Mouse (Mus musculus) heart, postnatal 0 days (tissue): ENCODE measurements around the gene Abat. TPM values are rescaled to one million over a fixed set of nuclear protein-coding genes. Genes with fewer than 3 reads are reported as not detected.
"Not testable (repeated sequence)": the region's sequence is repeated elsewhere in the genome, so short reads cannot be mapped to it uniquely, and the experiment has no call there.

Experiments
- ATAC-seq: fragments of 200-750 bp; cut with Nextera tagmentation; 2 replicates; pipeline ENCODE4 v1.8.0; 2017; ENCODE audit warnings: low read depth, moderate number of reproducible peaks, moderate library complexity; ENCODE audit not compliant: insufficient read depth
- DNase-seq: peaks from one replicate; pipeline ENCODE4 v3.0.0-alpha.2; 2016; ENCODE audit warnings: low spot score
- H3K27ac ChIP-seq: fragments of 300-500 bp; sonication (generic); 2 replicates; pipeline ENCODE4 v1.5.1; 2014; ENCODE audit warnings: low read depth, mild to moderate bottlenecking
- H3K27me3 ChIP-seq: fragments of 300-500 bp; sonication (generic); 2 replicates; pipeline ENCODE4 v1.6.1; 2014; ENCODE audit warnings: low read length, mixed read lengths; ENCODE audit not compliant: control insufficient read depth, insufficient read depth
- H3K36me3 ChIP-seq: fragments of 300-500 bp; sonication (generic); replicated peaks from 2 replicates; pipeline ENCODE4 v1.6.1; 2014; ENCODE audit warnings: low read length, mixed read lengths; ENCODE audit not compliant: control insufficient read depth, insufficient read depth
- H3K4me1 ChIP-seq: fragments of 300-500 bp; sonication (generic); 2 replicates; pipeline ENCODE4 v1.6.1; 2014; ENCODE audit warnings: antibody characterized with exemption; ENCODE audit not compliant: control insufficient read depth, insufficient read depth
- H3K4me2 ChIP-seq: fragments of 300-500 bp; sonication (generic); 2 replicates; pipeline ENCODE4 v1.6.1; 2014; ENCODE audit warnings: low read depth, mild to moderate bottlenecking, low read length, moderate library complexity
- H3K4me3 ChIP-seq: fragments of 300-500 bp; sonication (generic); 2 replicates; pipeline ENCODE4 v1.5.1; 2014; ENCODE audit warnings: low read depth, low read length
- H3K9ac ChIP-seq: fragments of 300-500 bp; sonication (generic); replicated peaks from 2 replicates; pipeline ENCODE4 v1.6.1; 2014; ENCODE audit warnings: low read depth, low read length, mixed read lengths
- H3K9me3 ChIP-seq: fragments of 300-500 bp; sonication (generic); replicated peaks from 2 replicates; pipeline ENCODE4 v1.6.1; 2016; ENCODE audit warnings: low read length; ENCODE audit not compliant: control insufficient read depth
- CTCF ChIP-seq: IDR thresholded peaks from 2 replicates; pipeline ENCODE4 v1.5.1; 2016; ENCODE audit warnings: antibody characterized with exemption, control low read depth, low read depth
- EP300 ChIP-seq: IDR thresholded peaks from 2 replicates; pipeline ENCODE4 v1.6.1; 2016; ENCODE audit warnings: antibody characterized with exemption, low read depth
- WGBS: fragments of 180-500 bp; shearing (Covaris S2); extraction: QIAGEN DNeasy Blood & Tissue Kit; methylation state at CpG from one replicate; pipeline ENCODE4 v1.1.7; 2014; 5-methylcytosine and 5-hydroxymethylcytosine counted together
- polyA plus RNA-seq: library from polyadenylated mRNA; unstranded; fragments of >200 nt; fragmentation: Nextera tagmentation; extraction: Ambion mirVana; gene quantifications from 2 replicates; pipeline ENCODE4 v1.2.1, GENCODE M21; 2015
- total RNA-seq: library from RNA; depleted of rRNA; stranded (reverse); fragments of >200 nt; gene quantifications from 2 replicates; pipeline ENCODE4 v1.2.3, GENCODE M21; 2014; ENCODE audit warnings: low replicate concordance

Abat gene
- total and polyA plus RNA-seq, 2 experiments from 2014 or later, result 9.9 to 15.8 TPM

DNA sequence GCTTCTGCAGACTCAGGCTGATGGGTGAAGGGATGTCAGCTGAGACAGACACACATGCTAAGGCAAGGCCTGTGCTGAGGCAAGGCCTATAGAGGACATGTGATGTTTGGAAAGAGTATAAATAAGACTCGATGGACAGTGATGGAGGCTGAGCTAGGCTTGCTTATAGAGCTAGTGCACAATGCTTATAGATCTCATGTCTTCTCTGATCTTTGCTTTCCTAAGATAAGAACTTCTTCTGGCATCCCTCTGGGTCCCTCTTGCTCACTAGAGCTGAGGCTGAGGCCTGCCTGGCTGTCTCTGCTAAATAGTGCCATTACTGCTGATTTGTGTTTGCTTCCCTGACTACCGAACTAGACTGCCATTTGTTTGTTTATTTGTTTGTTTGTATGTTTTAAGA, 34.6 kb downstream of the Abat start:
- Histone ChIP-seq H3K27ac (no peak overlapping the region), H3K4me3 (no peak overlapping the region), H3K4me1 (no peaks in the 10 kb centered on the region), H3K27me3 (no peaks in the 10 kb centered on the region), H3K36me3 (no peaks in the 10 kb centered on the region), H3K9ac (no peak overlapping the region), H3K4me2 (no peak overlapping the region), H3K9me3 (no peaks in the 10 kb centered on the region)
- ATAC-seq (no peak), DNase-seq (no peak)
- TF ChIP-seq CTCF (no peak), EP300 (no peak)
- 87% methylated on average over 2 of the region's 2 CpGs for WGBS

DNA sequence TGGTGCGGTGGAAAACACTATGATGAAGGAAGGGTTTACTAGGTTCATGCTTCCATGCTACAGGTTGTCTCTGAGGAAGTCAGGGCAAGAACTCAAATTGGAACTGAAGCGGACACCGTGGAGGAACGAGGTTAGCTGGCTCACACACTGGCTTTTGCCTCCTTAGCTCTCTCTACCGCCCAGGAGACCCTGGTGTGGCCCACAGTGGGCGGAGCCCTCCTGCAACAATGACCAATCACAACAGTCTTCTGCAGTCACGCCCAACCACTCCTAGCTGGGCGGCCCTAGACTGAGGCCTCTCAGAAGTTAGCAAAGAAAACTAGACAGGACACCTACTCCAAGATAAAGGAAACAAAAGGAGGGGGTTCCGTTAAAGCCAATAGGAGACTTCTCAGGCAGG, 36.3 kb downstream of the Abat start:
- ATAC-seq (no peak), DNase-seq (no peak)
- no peaks in the 10 kb centered on the region for H3K27me3 ChIP-seq
- H3K9me3 ChIP-seq, result no peaks in the 10 kb centered on the region
- 59% methylated on average over 9 of the region's 9 CpGs for WGBS
- H3K4me3 ChIP-seq, result no peak overlapping the region
- no peak overlapping the region for H3K9ac ChIP-seq
- H3K36me3 ChIP-seq, result no peaks in the 10 kb centered on the region
- H3K27ac ChIP-seq, result no peak overlapping the region
- TF ChIP-seq EP300 (no peak), CTCF (no peak)
- H3K4me2 ChIP-seq, result no peak overlapping the region
- H3K4me1 ChIP-seq, result no peaks in the 10 kb centered on the region

DNA sequence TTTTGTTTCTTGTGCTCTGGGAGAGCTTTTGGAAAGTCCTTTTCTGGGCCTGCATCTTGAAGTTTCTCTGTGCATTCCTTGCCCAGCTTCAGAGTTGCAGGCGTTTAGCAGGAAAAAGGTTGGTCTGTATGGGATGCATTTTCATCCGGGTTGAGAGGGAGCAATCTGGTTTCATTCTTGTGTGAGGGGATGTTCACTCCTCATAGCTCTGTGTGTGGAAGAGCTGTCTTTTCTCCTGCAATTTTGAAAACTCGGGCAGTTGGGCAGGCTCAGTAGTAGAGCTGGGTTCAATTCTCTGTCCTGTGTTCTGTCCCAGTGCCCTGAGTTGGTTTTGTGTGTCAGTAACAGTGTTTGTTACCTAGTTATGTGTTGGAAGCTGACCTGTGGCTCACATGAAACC, 41.1 kb downstream of the Abat start:
- Histone ChIP-seq H3K9ac (no peak overlapping the region), H3K4me1 (no peaks in the 10 kb centered on the region), H3K4me2 (no peak overlapping the region), H3K9me3 (no peaks in the 10 kb centered on the region), H3K27ac (no peak overlapping the region), H3K4me3 (no peak overlapping the region), H3K27me3 (no peaks in the 10 kb centered on the region), H3K36me3 (no peaks in the 10 kb centered on the region)
- TF ChIP-seq EP300 (no peak), CTCF (no peak)
- DNase-seq (no peak), ATAC-seq (no peak)
- WGBS, result 73% methylated on average over 3 of the region's 3 CpGs

GRCm38 (mm10) chr16:8554751-8555150, 41.5 kb downstream of the Abat start:
- H3K27ac ChIP-seq, ATAC-seq, DNase-seq, H3K9ac ChIP-seq, H3K27me3 ChIP-seq, H3K4me1 ChIP-seq, H3K9me3 ChIP-seq, H3K36me3 ChIP-seq, H3K4me3 ChIP-seq, H3K4me2 ChIP-seq: not testable (repeated sequence)
- WGBS, result 83% methylated on average over 2 of the region's 2 CpGs

DNA sequence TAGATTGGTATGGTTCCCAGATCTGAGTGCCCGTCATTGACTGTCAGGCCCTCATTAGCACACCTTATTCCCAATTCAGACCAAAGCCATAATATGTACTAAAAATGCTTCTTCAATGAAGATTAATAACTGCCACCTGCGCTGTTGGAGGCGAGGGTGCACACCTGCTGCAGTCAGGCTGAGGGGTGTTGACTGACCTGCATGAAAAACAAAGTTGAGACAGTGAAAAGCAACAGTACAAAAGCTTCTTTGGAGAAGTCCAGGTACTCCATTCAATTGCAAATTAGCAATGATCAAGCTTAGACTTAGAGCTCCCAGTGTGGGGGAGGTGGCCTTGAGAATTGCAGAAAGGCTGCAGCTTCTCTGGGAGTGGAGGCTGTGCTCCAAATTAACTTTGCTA, 42.1 kb downstream of the Abat start:
- not testable (repeated sequence) for ATAC-seq, H3K9ac ChIP-seq, H3K9me3 ChIP-seq, H3K4me3 ChIP-seq, H3K4me2 ChIP-seq, H3K4me1 ChIP-seq, DNase-seq, H3K36me3 ChIP-seq, H3K27ac ChIP-seq, H3K27me3 ChIP-seq
- WGBS, result 83% methylated on average over 3 of the region's 3 CpGs

- Histone ChIP-seq H3K4me1 (no peaks in the 10 kb centered on the region), H3K9me3 (peaks cover 4% of the 10 kb centered on the region), H3K9ac (no peak overlapping the region), H3K27ac (no peak overlapping the region), H3K36me3 (no peaks in the 10 kb centered on the region), H3K4me2 (no peak overlapping the region), H3K27me3 (no peaks in the 10 kb centered on the region), H3K4me3 (no peak overlapping the region)
- DNase-seq (no peak), ATAC-seq (no peak)
- 84% methylated on average over 17 of the region's 17 CpGs for WGBS
- TF ChIP-seq CTCF (no peak), EP300 (no peak)
Measured at GRCm38 (mm10) chr16:8560079-8560478, 46.9 kb downstream of the Abat start.

GRCm38 (mm10) chr16:8561101-8561500, 47.9 kb downstream of the Abat start:
- ATAC-seq, H3K27ac ChIP-seq, DNase-seq, H3K4me2 ChIP-seq, H3K4me1 ChIP-seq, H3K4me3 ChIP-seq, H3K9me3 ChIP-seq, H3K27me3 ChIP-seq, H3K9ac ChIP-seq, H3K36me3 ChIP-seq: not testable (repeated sequence)
- 52% methylated on average over 4 of the region's 4 CpGs for WGBS

DNA sequence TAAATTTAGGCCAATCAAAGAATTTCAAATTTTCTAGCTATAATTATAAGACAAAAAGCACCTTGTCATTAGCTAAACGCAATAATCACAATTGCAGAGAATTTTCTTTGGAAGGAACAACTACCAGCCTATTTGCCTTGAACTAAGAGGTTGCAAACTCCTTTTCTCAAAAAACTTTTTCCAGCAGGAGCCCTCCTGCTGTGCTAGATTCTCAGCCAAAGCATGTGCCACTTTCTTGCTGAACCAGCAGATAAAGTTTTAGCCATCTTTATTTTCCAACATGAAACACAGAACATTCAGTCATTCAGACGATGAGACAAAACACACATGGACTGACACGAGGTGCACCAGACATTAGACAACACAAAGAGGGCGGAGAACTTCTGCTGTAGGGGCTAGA, 48.6 kb downstream of the Abat start:
- WGBS, result 54% methylated on average over 4 of the region's 4 CpGs
- ATAC-seq, H3K4me2 ChIP-seq: not testable (repeated sequence)

GRCm38 (mm10) chr16:8562827-8563226, 49.6 kb downstream of the Abat start:
- not testable (repeated sequence) for H3K27me3 ChIP-seq, ATAC-seq, H3K27ac ChIP-seq, H3K9ac ChIP-seq, H3K4me2 ChIP-seq, H3K9me3 ChIP-seq, H3K4me3 ChIP-seq, H3K36me3 ChIP-seq, H3K4me1 ChIP-seq, DNase-seq
- WGBS, result 67% methylated on average over 3 of the region's 3 CpGs

More for the DNA sequence above, 48.6 kb downstream of the Abat start:
- not testable (repeated sequence) for H3K36me3 ChIP-seq, H3K9ac ChIP-seq, H3K9me3 ChIP-seq, H3K27ac ChIP-seq, H3K4me1 ChIP-seq, H3K4me3 ChIP-seq, DNase-seq, H3K27me3 ChIP-seq
